Mouse (Mus musculus) lung, adult 2 months (tissue): ENCODE measurements at regions not wholly inside any gene's neighbourhood (a gene's known extent, or its start where the extent isn't known, plus 50 kb on each side); places are given as distances from the start of the nearest gene placed in this dataset.

Experiments used
- CTCF ChIP-seq: fragments of 200-500 bp; IDR thresholded peaks from 2 replicates; pipeline ENCODE4 v1.5.1; 2011; ENCODE audit warnings: mild to moderate bottlenecking, low read length, control low read depth; ENCODE audit not compliant: insufficient read depth
- POLR2A ChIP-seq: fragments of 200-500 bp; IDR thresholded peaks from 2 replicates; pipeline ENCODE4 v1.6.1; 2011; ENCODE audit warnings: low read depth, mild to moderate bottlenecking, control low read depth, low read length, borderline replicate concordance; ENCODE audit errors: extremely low read depth

DNA sequence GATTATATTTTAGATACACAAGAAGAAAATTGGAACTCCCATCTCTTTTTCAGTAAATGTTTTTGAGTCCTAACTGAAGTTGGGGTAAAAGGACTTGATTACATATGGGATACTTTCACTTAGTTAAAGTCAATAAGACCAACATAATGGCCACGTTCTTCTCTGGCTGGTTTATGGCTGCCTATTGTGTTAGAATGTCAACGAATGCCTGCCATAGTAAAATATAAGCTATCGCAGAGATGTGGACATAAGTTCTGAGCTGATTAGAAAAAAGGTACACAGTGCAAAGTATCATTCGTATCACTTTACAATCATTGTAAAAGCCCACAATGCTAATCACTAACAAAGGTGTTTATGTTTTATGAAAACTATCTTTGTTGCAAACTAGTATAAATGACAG is 173.2 kb upstream of the Rgmb start:
- TF ChIP-seq CTCF (no peak), POLR2A (no peak)
